ENCODE assay signal across 8 mouse cellular contexts in the genomic region with DNA sequence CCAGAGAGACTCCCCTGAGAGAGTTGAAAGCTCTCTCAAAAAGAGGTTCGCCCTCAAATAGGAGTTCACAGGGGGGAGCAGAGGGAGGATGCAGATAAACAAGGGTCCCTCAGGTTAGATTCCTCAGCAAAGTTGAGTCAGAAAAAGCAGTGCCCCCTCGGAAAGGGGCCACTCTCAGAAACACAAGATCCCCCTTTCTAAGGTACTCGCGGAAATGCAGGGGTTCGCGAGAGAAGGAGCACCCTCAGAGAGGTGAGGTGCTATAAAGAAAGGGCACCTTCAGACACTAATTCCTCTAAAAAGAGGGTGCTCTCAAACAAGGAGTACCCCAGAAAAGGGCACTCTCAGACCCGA. TPM values are rescaled to one million over a fixed set of nuclear protein-coding genes. Genes with fewer than 3 reads are reported as not detected.
DNase-seq lines count a peak whose midpoint lies in the region; ATAC-seq and TF ChIP-seq lines count a peak whose summit lies in the region.

No protein-coding gene starts in this region.

- intact Hi-C loops in heart, postnatal 14 days (cut with DNase I): loop anchor here (2.0 kb wide), 1 partner anchor 17 kb away; no protein-coding TSS in a partner anchor
- intact Hi-C loops in left cerebral cortex, postnatal 36 days (cut with DNase I): loop anchor here (5.0 kb wide), 1 partner anchor 78 kb away; no protein-coding TSS in a partner anchor

- in situ Hi-C loops in ES-E14 (cut with MboI; ENCODE audit: low sequenced_read_pairs in 2 of 2, unreplicated experiment in 2 of 2): no loop called here

- H3K9me3 ChIP-seq in heart, embryonic 15.5 days (replicated peaks): no peaks in the 10 kb centered on the region
- H3K9me3 ChIP-seq in ES-E14 (ENCODE audit: control insufficient read depth, insufficient read depth, low read depth, low read length): no peaks in the 10 kb centered on the region
- no peaks in the 10 kb centered on the region for H3K9me3 ChIP-seq in forebrain, embryonic 14.5 days (replicated peaks; ENCODE audit: control insufficient read depth, low read length)
- no peaks in the 10 kb centered on the region for H3K9me3 ChIP-seq in liver, embryonic 16.5 days (replicated peaks; ENCODE audit: control insufficient read depth, low read length)

- H3K4me2 ChIP-seq in heart, embryonic 15.5 days: peak overlapping the region; percentile 82
- peak overlapping the region; percentile 57 for H3K4me2 ChIP-seq in forebrain, embryonic 14.5 days (ENCODE audit: low read length)
- H3K4me2 ChIP-seq in liver, embryonic 16.5 days (ENCODE audit: low read depth, low read length): peak overlapping the region; percentile 90

- no peaks in the 10 kb centered on the region for H3K36me3 ChIP-seq in heart, embryonic 15.5 days
- no peaks in the 10 kb centered on the region for H3K36me3 ChIP-seq in ES-E14 (ENCODE audit: control insufficient read depth, insufficient read depth, low read length, poor library complexity, severe bottlenecking)
- H3K36me3 ChIP-seq in forebrain, embryonic 14.5 days (ENCODE audit: control insufficient read depth, insufficient read depth, low read length): 0 out of 2 replicates have a peak, but pooled peaks cover 3% of the 10 kb centered on the region
- H3K36me3 ChIP-seq in liver, embryonic 16.5 days (ENCODE audit: control insufficient read depth, insufficient read depth): no peaks in the 10 kb centered on the region

- H3K4me1 ChIP-seq in heart, embryonic 15.5 days (replicated peaks): peaks cover 25% of the 10 kb centered on the region
- peaks cover 0 to 2% of the 10 kb centered on the region in 2 experiments; a peak in 1 of 4 replicates for H3K4me1 ChIP-seq in ES-E14 (ENCODE audit: control insufficient read depth in 2 of 2, insufficient read depth in 2 of 2, low read length in 2 of 2, poor library complexity in 1 of 2)
- H3K4me1 ChIP-seq in forebrain, embryonic 14.5 days (ENCODE audit: control insufficient read depth, insufficient read depth, low read length): peaks cover 8% of the 10 kb centered on the region
- peaks cover 29% of the 10 kb centered on the region for H3K4me1 ChIP-seq in liver, embryonic 16.5 days (ENCODE audit: control insufficient read depth, low read depth, low read length)

- peak overlapping the region; percentile 88 for H3K27ac ChIP-seq in heart, embryonic 15.5 days
- H3K27ac ChIP-seq in ES-E14 (ENCODE audit: insufficient read depth, low read depth, low read length, poor library complexity, severe bottlenecking): peak overlapping the region; percentile 74
- H3K27ac ChIP-seq in forebrain, embryonic 14.5 days (ENCODE audit: low read depth, low read length): peak overlapping the region; percentile 80
- peak overlapping the region; percentile 97 for H3K27ac ChIP-seq in liver, embryonic 16.5 days (ENCODE audit: low read length)

- H3K4me3 ChIP-seq in heart, embryonic 15.5 days: peak overlapping the region; percentile 91
- H3K4me3 ChIP-seq in ES-E14 (ENCODE audit: insufficient read depth in 1 of 2, low read depth in 1 of 2, low read length in 2 of 2, poor library complexity in 1 of 2, severe bottlenecking in 1 of 2): peak overlapping the region; percentile 94 to 99
- H3K4me3 ChIP-seq in forebrain, embryonic 14.5 days (ENCODE audit: low read depth, low read length): peak overlapping the region; percentile 84
- peak overlapping the region; percentile 97 for H3K4me3 ChIP-seq in liver, embryonic 16.5 days (ENCODE audit: low read depth, low read length)

- H3K27me3 ChIP-seq in heart, embryonic 15.5 days: no peaks in the 10 kb centered on the region
- H3K27me3 ChIP-seq in forebrain, embryonic 14.5 days (replicated peaks; ENCODE audit: control insufficient read depth, insufficient read depth, low read length): no peaks in the 10 kb centered on the region
- no peaks in the 10 kb centered on the region for H3K27me3 ChIP-seq in liver, embryonic 16.5 days (ENCODE audit: control insufficient read depth, insufficient read depth, low read depth, low read length)

- peak overlapping the region; percentile 84 for H3K9ac ChIP-seq in heart, embryonic 15.5 days
- peak overlapping the region; percentile 95 for H3K9ac ChIP-seq in ES-E14 (ENCODE audit: insufficient read depth, low read depth, low read length, poor library complexity, severe bottlenecking)
- H3K9ac ChIP-seq in forebrain, embryonic 14.5 days (ENCODE audit: low read length): peak overlapping the region; percentile 75
- H3K9ac ChIP-seq in liver, embryonic 16.5 days (ENCODE audit: low read depth, low read length): peak overlapping the region; percentile 96

- ATAC-seq in heart, embryonic 15.5 days (replicated peaks; ENCODE audit: insufficient number of reproducible peaks, insufficient read depth, low FRiP score, low read depth): no peak
- ATAC-seq in forebrain, embryonic 14.5 days: no peak
- no peak for ATAC-seq in liver, embryonic 16.5 days (ENCODE audit: low read depth)
- no peak for ATAC-seq in cerebellum, adult (ENCODE audit: insufficient number of reproducible peaks, low FRiP score, low TSS enrichment)

- WGBS in heart, embryonic 15.5 days: under 1% methylated on average over 7 of the region's 7 CpGs
- 0% methylated on average over 7 of the region's 7 CpGs for WGBS in forebrain, embryonic 14.5 days
- under 1% methylated on average over 7 of the region's 7 CpGs for WGBS in liver, embryonic 16.5 days (ENCODE audit: insufficient replicate concordance)

- no peak for DNase-seq in heart, postnatal 14 days
- DNase-seq in ES-E14 (ENCODE audit: low read depth, low spot score) (no peak), adipocyte (ENCODE audit: low spot score) (no peak)
- no peak for DNase-seq in forebrain, embryonic 14.5 days (ENCODE audit: low spot score)
- DNase-seq in left cerebral cortex, postnatal 36 days (ENCODE audit: low spot score in 2 of 2): no peak

TF ChIP-seq in ES-E14, 5 proteins besides CTCF, POLR2A, EP300 and RAD21:
- TF ChIP-seq CHD2 (IDR thresholded peaks at IDR 0.05; ENCODE audit: low read depth, low read length) (no peak), ZC3H11A (IDR thresholded peaks at IDR 0.05; ENCODE audit: borderline replicate concordance, low read depth, low read length) (no peak), ZNF384 (IDR thresholded peaks at IDR 0.05; ENCODE audit: low read depth, low read length) (no peak), HCFC1 (IDR thresholded peaks at IDR 0.05; ENCODE audit: borderline replicate concordance, insufficient read depth, low read length) (no peak), MAFK (IDR thresholded peaks at IDR 0.05; ENCODE audit: insufficient read depth, low read depth, low read length) (no peak)

RNA-seq across cellular contexts. Expression of a gene that starts 0.8 kb away (rescaled TPM):
- 33.2 and 46.3 TPM in 2 replicates for polyA plus RNA-seq in heart, embryonic 15.5 days (2015; fragmentation: Nextera tagmentation; extraction: Ambion mirVana)
- total RNA-seq in heart, postnatal 14 days (2021): 10 to 100 TPM; 41.7 to 41.9 TPM
- total RNA-seq in ES-E14 (2012; rRNA removed): 139 and 148 TPM in 2 replicates
- 28.8 and 30.5 TPM in 2 replicates for polyA plus RNA-seq in forebrain, embryonic 14.5 days (2014; fragmentation: Nextera tagmentation; extraction: Ambion mirVana)
- polyA plus RNA-seq in liver, embryonic 16.5 days (2015; fragmentation: Nextera tagmentation; extraction: Ambion mirVana): 17.2 and 18.9 TPM in 2 replicates
- 10 to 100 TPM; 27.3 to 27.6 TPM for total RNA-seq in left cerebral cortex, postnatal 36 days (2021)

RNA-seq across cellular contexts. Expression of a gene that starts 47.1 kb away (rescaled TPM):
- polyA plus RNA-seq in heart, embryonic 15.5 days (2015; fragmentation: Nextera tagmentation; extraction: Ambion mirVana): 32.0 and 43.5 TPM in 2 replicates
- 10 to 100 TPM; 39.3 to 40.3 TPM for total RNA-seq in heart, postnatal 14 days (2021)
- 82.4 and 124 TPM in 2 replicates for total RNA-seq in ES-E14 (2012; rRNA removed)
- 67.4 and 78.1 TPM in 2 replicates for polyA plus RNA-seq in forebrain, embryonic 14.5 days (2014; fragmentation: Nextera tagmentation; extraction: Ambion mirVana)
- 21.7 and 22.6 TPM in 2 replicates for polyA plus RNA-seq in liver, embryonic 16.5 days (2015; fragmentation: Nextera tagmentation; extraction: Ambion mirVana)
- total RNA-seq in left cerebral cortex, postnatal 36 days (2021): 10 to 100 TPM; 71.3 to 78.7 TPM

RNA-seq across cellular contexts. Expression of a gene that starts 47.2 kb away (rescaled TPM):
- 25.4 and 31.5 TPM in 2 replicates for polyA plus RNA-seq in heart, embryonic 15.5 days (2015; fragmentation: Nextera tagmentation; extraction: Ambion mirVana)
- 10 to 100 TPM; 19.1 to 19.4 TPM for total RNA-seq in heart, postnatal 14 days (2021)
- 38.5 and 38.8 TPM in 2 replicates for total RNA-seq in ES-E14 (2012; rRNA removed)
- polyA plus RNA-seq in forebrain, embryonic 14.5 days (2014; fragmentation: Nextera tagmentation; extraction: Ambion mirVana): 43.5 and 45.5 TPM in 2 replicates
- polyA plus RNA-seq in liver, embryonic 16.5 days (2015; fragmentation: Nextera tagmentation; extraction: Ambion mirVana): 14.7 and 14.9 TPM in 2 replicates
- total RNA-seq in left cerebral cortex, postnatal 36 days (2021): 10 to 100 TPM; 48.5 to 53.4 TPM
